In the genomic region with DNA sequence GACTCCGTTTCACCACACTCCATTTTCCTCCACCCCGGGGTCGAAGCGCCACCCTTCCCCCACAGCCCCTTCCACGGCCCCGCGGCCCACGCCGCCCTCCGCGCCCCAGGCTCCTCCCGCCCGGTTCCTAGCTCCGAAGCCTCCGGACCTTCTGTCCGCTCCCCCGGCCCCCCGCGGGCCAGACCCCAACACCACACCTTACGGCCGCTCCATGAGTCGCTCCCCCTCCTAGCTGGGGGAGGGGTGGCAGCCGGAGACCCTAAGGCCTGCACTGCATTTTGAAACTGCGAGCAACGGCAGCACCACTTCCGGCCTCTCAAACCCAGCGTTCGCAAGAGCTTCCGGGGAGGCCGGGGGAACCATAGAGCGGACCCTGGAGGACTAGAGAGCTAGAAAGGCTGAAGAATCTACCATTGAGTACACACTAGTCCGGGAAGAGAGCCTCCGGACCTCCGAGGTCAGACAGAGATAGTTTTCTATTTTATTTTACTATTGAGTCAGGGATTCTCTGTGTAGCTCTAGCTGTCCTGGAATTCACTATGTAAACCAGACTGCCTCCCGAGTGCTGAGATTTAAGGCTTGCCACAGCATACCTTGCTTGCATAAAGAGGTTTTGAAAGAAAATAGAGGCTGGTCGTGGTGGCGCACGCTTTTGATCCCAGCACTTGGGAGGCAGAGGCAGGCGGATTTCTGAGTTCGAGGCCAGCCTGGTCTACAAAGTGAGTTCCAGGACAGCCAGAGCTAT, we compare ENCODE assay signal across 8 mouse cellular contexts. TPM values are rescaled to one million over a fixed set of nuclear protein-coding genes. Genes with fewer than 3 reads are reported as not detected.
DNase-seq lines count a peak whose midpoint lies in the region; ATAC-seq and TF ChIP-seq lines count a peak whose summit lies in the region.

No protein-coding gene starts in this region.

- peak overlapping the region; percentile 64 for H3K4me2 ChIP-seq in embryonic facial prominence, embryonic 13.5 days
- H3K4me2 ChIP-seq in limb, embryonic 13.5 days (replicated peaks), result peak overlapping the region; percentile 75
- peak overlapping the region; percentile 68 for H3K4me2 ChIP-seq in midbrain, embryonic 16.5 days (ENCODE audit: low read length)

- TF ChIP-seq EP300 in heart, adult 2 months (IDR thresholded peaks at IDR 0.05; ENCODE audit: insufficient read depth, low read depth, low read length), result no peak

- H3K27me3 ChIP-seq in embryonic facial prominence, embryonic 13.5 days, result no peaks in the 10 kb centered on the region
- H3K27me3 ChIP-seq in heart, adult 2 months (ENCODE audit: control insufficient read depth, insufficient read depth, low read length), result no peaks in the 10 kb centered on the region
- no peaks in the 10 kb centered on the region for H3K27me3 ChIP-seq in limb, embryonic 13.5 days
- H3K27me3 ChIP-seq in midbrain, embryonic 16.5 days (ENCODE audit: control insufficient read depth, insufficient read depth, low read depth, low read length), result no peaks in the 10 kb centered on the region

- H3K4me3 ChIP-seq in embryonic facial prominence, embryonic 13.5 days, result peak overlapping the region; percentile 92
- H3K4me3 ChIP-seq in heart, adult 2 months, result peak overlapping the region; percentile 70
- peak overlapping the region; percentile 88 for H3K4me3 ChIP-seq in limb, embryonic 13.5 days
- H3K4me3 ChIP-seq in midbrain, embryonic 16.5 days (ENCODE audit: low read depth, low read length), result peak overlapping the region; percentile 97

- peak overlapping the region; percentile 96 for H3K9ac ChIP-seq in embryonic facial prominence, embryonic 13.5 days
- peak overlapping the region; percentile 99 for H3K9ac ChIP-seq in heart, adult 2 months (ENCODE audit: low read depth, low read length)
- H3K9ac ChIP-seq in limb, embryonic 13.5 days, result peak overlapping the region; percentile 94
- peak overlapping the region; percentile 99 for H3K9ac ChIP-seq in midbrain, embryonic 16.5 days (ENCODE audit: low read depth, low read length)

- peak; percentile 70 for TF ChIP-seq POLR2A in heart, adult 2 months (IDR thresholded peaks at IDR 0.05; ENCODE audit: insufficient read depth, low read depth, low read length)

- WGBS in embryonic facial prominence, embryonic 13.5 days, result under 1% methylated on average over 40 of the region's 40 CpGs
- WGBS in heart, adult 2 months, result under 1% methylated on average over 40 of the region's 40 CpGs
- 1% methylated on average over 40 of the region's 40 CpGs for WGBS in limb, embryonic 13.5 days
- WGBS in midbrain, embryonic 16.5 days, result under 1% methylated on average over 39 of the region's 40 CpGs

- peaks cover 3% of the 10 kb centered on the region; the same call in 1 of the 2 replicates for H3K36me3 ChIP-seq in embryonic facial prominence, embryonic 13.5 days
- peaks cover 5% of the 10 kb centered on the region for H3K36me3 ChIP-seq in heart, adult 2 months (ENCODE audit: control insufficient read depth, insufficient read depth, low read length)
- peaks cover 3% of the 10 kb centered on the region; the same call in 1 of the 2 replicates for H3K36me3 ChIP-seq in limb, embryonic 13.5 days
- no peaks in the 10 kb centered on the region for H3K36me3 ChIP-seq in midbrain, embryonic 16.5 days (ENCODE audit: control insufficient read depth, insufficient read depth, low read length)

- peak; percentile 90 for DNase-seq in 3134 (ENCODE audit: extremely low read depth, insufficient read length, low spot score)
- DNase-seq in adrenal gland, postnatal 36 days, result peak; percentile 90 to 91
- DNase-seq in heart, adult 2 months, result peak; percentile 83 to 90
- DNase-seq in kidney, adult 8-10 months, result peak; percentile 86 to 90
- peak; percentile 74 to 87 for DNase-seq in spleen, postnatal 10 days (ENCODE audit: low spot score in 2 of 2)

- peak overlapping the region; percentile 92 for H3K27ac ChIP-seq in embryonic facial prominence, embryonic 13.5 days
- H3K27ac ChIP-seq in heart, adult 2 months, result peak overlapping the region; percentile 84
- H3K27ac ChIP-seq in limb, embryonic 13.5 days, result peak overlapping the region; percentile 87
- H3K27ac ChIP-seq in midbrain, embryonic 16.5 days (ENCODE audit: low read length), result peak overlapping the region; percentile 93

- no peak for TF ChIP-seq CTCF in heart, adult 2 months (IDR thresholded peaks at IDR 0.05)

- H3K79me2 ChIP-seq in heart, adult 2 months (replicated peaks; ENCODE audit: control insufficient read depth, insufficient read depth, low read length), result peaks cover 5% of the 10 kb centered on the region; the same call in 1 of the 2 replicates

- H3K9me3 ChIP-seq in embryonic facial prominence, embryonic 13.5 days, result no peaks in the 10 kb centered on the region
- no peaks in the 10 kb centered on the region for H3K9me3 ChIP-seq in limb, embryonic 13.5 days
- no peaks in the 10 kb centered on the region for H3K9me3 ChIP-seq in midbrain, embryonic 16.5 days (replicated peaks; ENCODE audit: control insufficient read depth, low read length, poor library complexity, severe bottlenecking)

- intact Hi-C loops in heart, adult 2 months (cut with DNase I), result no loop called here

- ATAC-seq in embryonic facial prominence, embryonic 13.5 days (ENCODE audit: insufficient number of reproducible peaks, insufficient read depth, low FRiP score, low TSS enrichment, low read depth), result peak; percentile 94
- peak; percentile 95 for ATAC-seq in limb, embryonic 13.5 days (ENCODE audit: low FRiP score, low read depth)
- peak; percentile 97 for ATAC-seq in midbrain, embryonic 16.5 days

- H3K4me1 ChIP-seq in embryonic facial prominence, embryonic 13.5 days, result peaks cover 13% of the 10 kb centered on the region
- H3K4me1 ChIP-seq in heart, adult 2 months (ENCODE audit: control insufficient read depth, insufficient read depth, low read length), result peaks cover 3% of the 10 kb centered on the region
- H3K4me1 ChIP-seq in limb, embryonic 13.5 days, result peaks cover 11% of the 10 kb centered on the region
- H3K4me1 ChIP-seq in midbrain, embryonic 16.5 days (ENCODE audit: control insufficient read depth, insufficient read depth, low read length), result peaks cover 8% of the 10 kb centered on the region

RNA-seq across cellular contexts. Expression of gene Mdm4, which starts 5.1 kb away (rescaled TPM):
- 10 to 100 TPM; 66.4 to 83.1 TPM for total RNA-seq in adrenal gland, postnatal 36 days (2021)
- polyA plus RNA-seq in embryonic facial prominence, embryonic 13.5 days (2015; fragmentation: Nextera tagmentation; extraction: Ambion mirVana), result 41.9 and 46.5 TPM in 2 replicates
- total RNA-seq in heart, adult 2 months (2021), result 10 to 100 TPM; 23.7 to 25.9 TPM
- 22.9 and 43.2 TPM in 2 replicates for polyA plus RNA-seq in heart, adult 2 months (2012; rRNA removed)
- polyA plus RNA-seq in limb, embryonic 13.5 days (2015; fragmentation: Nextera tagmentation; extraction: Ambion mirVana), result 40.2 and 45.9 TPM in 2 replicates
- 35.4 and 40.8 TPM in 2 replicates for polyA plus RNA-seq in midbrain, embryonic 16.5 days (2015; fragmentation: Nextera tagmentation; extraction: Ambion mirVana)

RNA-seq across cellular contexts. Expression of gene Pik3c2b, which starts 20.2 kb away (rescaled TPM):
- 1 to 10 TPM; 5.4 to 6.3 TPM for total RNA-seq in adrenal gland, postnatal 36 days (2021)
- 7.4 and 7.9 TPM in 2 replicates for polyA plus RNA-seq in embryonic facial prominence, embryonic 13.5 days (2015; fragmentation: Nextera tagmentation; extraction: Ambion mirVana)
- 10 to 100 TPM; 14.6 to 19.4 TPM for total RNA-seq in heart, adult 2 months (2021)
- polyA plus RNA-seq in heart, adult 2 months (2012; rRNA removed), result 19.9 and 22.0 TPM in 2 replicates
- polyA plus RNA-seq in limb, embryonic 13.5 days (2015; fragmentation: Nextera tagmentation; extraction: Ambion mirVana), result 6.8 and 7.1 TPM in 2 replicates
- 12.3 and 14.0 TPM in 2 replicates for polyA plus RNA-seq in midbrain, embryonic 16.5 days (2015; fragmentation: Nextera tagmentation; extraction: Ambion mirVana)

Comparison
In these comparisons a context has a peak if more than half of its experiments do, and no peak if none do; other contexts are left out.
1. Peak in every context shown above with its lines: DNase-seq, ATAC-seq, H3K4me3 ChIP-seq and H3K27ac ChIP-seq.